Mouse (Mus musculus): ENCODE measurements at regions not wholly inside any gene's neighbourhood (a gene's known extent, or its start where the extent isn't known, plus 50 kb on each side); places are given as distances from the start of the nearest gene placed in this dataset.

DNA sequence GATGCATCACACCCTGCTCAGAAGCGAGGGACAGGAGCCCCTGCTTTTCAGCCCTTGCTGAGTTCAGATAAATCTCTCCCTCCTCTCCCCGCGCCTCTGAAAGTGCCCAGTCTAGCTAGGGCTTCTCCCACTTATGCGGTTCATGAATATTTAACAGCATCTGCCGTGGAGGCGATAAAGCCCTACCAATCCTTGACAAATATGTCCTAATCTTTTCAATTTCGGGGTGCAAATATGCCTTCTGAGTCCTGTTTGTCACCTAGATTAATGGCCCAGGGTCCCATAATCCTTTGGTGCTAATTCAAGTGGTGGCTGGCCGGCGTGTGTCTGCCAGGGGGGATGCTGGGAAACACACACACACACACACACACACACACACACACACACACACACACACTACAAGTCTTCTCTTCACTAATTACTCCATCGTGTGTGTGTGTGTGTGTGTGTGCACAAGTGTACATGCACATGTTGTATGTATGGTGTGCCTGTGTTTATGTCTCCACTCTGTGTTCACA, 65.5 kb upstream of the Lhx5 start:
- TF ChIP-seq CTCF (IDR thresholded peaks at IDR 0.05) (no peak), EP300 (IDR thresholded peaks at IDR 0.05) (no peak)
